Mouse (Mus musculus): Measurements from ENCODE around the gene Dcaf15. TPM values are rescaled to one million over a fixed set of nuclear protein-coding genes. Genes with fewer than 3 reads are reported as not detected.

Gene Dcaf15
- 6.8 and 8.7 TPM in 2 replicates for polyA plus RNA-seq (2015; fragmentation: Nextera tagmentation; extraction: Ambion mirVana)

DNA sequence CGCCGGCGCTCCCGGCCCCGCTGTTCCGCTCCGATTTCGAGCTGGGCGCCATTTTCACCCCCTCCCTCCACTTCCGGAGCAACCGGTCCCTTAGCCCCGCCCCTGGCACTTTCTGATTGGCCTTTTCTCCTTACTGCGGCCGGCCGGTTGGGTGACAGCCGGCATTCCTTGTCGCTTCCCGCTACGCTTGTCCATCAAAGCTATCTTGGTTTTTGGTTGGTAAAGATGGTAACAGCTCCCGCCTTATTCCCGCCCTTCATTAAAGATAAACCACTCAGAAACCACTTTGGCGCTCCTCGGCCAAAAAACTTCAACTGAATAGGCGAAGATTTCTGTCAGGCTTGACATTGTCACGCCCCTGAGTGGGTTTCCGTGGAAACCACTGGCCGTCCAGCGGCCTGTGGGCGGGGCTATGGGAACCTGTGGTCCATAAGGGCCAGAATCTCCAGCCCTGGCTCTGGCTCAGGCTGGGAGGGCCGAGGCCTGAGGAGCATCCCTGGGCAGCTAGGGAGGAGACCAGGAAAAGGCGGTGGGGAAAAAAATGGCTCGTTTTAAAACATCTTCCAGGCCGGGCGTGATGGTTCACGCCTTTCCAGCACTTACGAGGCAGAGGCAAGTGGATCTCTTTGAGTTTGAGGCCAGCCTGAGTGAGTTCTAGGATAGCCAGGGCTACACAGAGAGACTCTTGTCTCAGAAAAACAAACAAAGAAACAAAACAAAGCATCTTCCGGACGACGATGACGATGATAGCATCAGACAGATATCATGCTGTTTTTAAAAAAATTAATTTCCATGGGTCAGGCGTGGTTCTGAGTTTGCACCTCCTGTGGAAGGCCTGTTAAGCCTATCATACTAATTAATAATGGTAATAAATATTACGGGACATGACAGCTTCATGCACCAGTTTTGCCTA lies at the start of gene Dcaf15:
Gene Dcaf15, minus strand, starts transcription at position 72 of the 913 bp plus-strand sequence.
- H3K4me3 ChIP-seq, result peak within 1 kb of the TSS; percentile 70
- no peaks in the 10 kb centered on the region for H3K27me3 ChIP-seq
- 7% methylated on average over 42 of the region's 42 CpGs for WGBS
- peak within 1 kb of the TSS; percentile 91 for H3K27ac ChIP-seq
- peak within 1 kb of the TSS; percentile 66 for H3K9ac ChIP-seq
- no peaks in the 10 kb centered on the region for H3K9me3 ChIP-seq
- peaks cover 22% of the 10 kb centered on the region for H3K36me3 ChIP-seq
- ATAC-seq (ENCODE audit: insufficient number of reproducible peaks, low FRiP score, low TSS enrichment, low read depth), result peak; percentile 97
- peak within 1 kb of the TSS; percentile 72 for H3K4me2 ChIP-seq
- H3K4me1 ChIP-seq, result peaks cover 22% of the 10 kb centered on the region

GRCm38 (mm10) chr8:84149181-84149580 lies 44.6 kb upstream of the Dcaf15 start:
- H3K4me3 ChIP-seq, result no peak overlapping the region
- 45% methylated on average over 3 of the region's 3 CpGs for WGBS
- peaks cover 26% of the 10 kb centered on the region for H3K4me1 ChIP-seq
- H3K27ac ChIP-seq, result no peak overlapping the region
- H3K9ac ChIP-seq, result no peak overlapping the region
- no peaks in the 10 kb centered on the region for H3K27me3 ChIP-seq
- no peak for ATAC-seq (ENCODE audit: insufficient number of reproducible peaks, low FRiP score, low TSS enrichment, low read depth)
- H3K36me3 ChIP-seq, result peaks cover 8% of the 10 kb centered on the region
- H3K4me2 ChIP-seq, result no peak overlapping the region
- no peaks in the 10 kb centered on the region for H3K9me3 ChIP-seq

GRCm38 (mm10) chr8:84148531-84148850 lies 43.9 kb upstream of the Dcaf15 start:
- ATAC-seq (ENCODE audit: insufficient number of reproducible peaks, low FRiP score, low TSS enrichment, low read depth), result no peak; the same call in 1 of the 2 replicates
- Histone ChIP-seq H3K27ac (0 out of 2 replicates have a peak overlapping the region, but pooled peaks have one; percentile 22), H3K36me3 (peaks cover 15% of the 10 kb centered on the region), H3K4me3 (peak overlapping the region; percentile 77; the same call in 1 of the 2 replicates), H3K4me1 (peaks cover 26% of the 10 kb centered on the region), H3K4me2 (peak overlapping the region; percentile 91), H3K9me3 (no peaks in the 10 kb centered on the region), H3K27me3 (no peaks in the 10 kb centered on the region), H3K9ac (no peak overlapping the region)
- 89% methylated on average over 5 of the region's 5 CpGs for WGBS

- ATAC-seq (ENCODE audit: insufficient number of reproducible peaks, low FRiP score, low TSS enrichment, low read depth), result peak; percentile 89
- Histone ChIP-seq H3K9ac (peak within 1 kb of the TSS; percentile 85), H3K9me3 (no peaks in the 10 kb centered on the region), H3K27ac (peak within 1 kb of the TSS; percentile 81), H3K4me1 (peaks cover 26% of the 10 kb centered on the region), H3K4me2 (peak within 1 kb of the TSS; percentile 91), H3K27me3 (no peaks in the 10 kb centered on the region), H3K4me3 (peak within 1 kb of the TSS; percentile 77), H3K36me3 (peaks cover 21% of the 10 kb centered on the region)
- 15% methylated on average over 49 of the region's 49 CpGs for WGBS
These were observed 43.4 kb upstream of the Dcaf15 start, which contains the start of the genes Cc2d1a and 4930432K21Rik for GRCm38 (mm10) chr8:84147769-84148530. Gene Cc2d1a, minus strand, starts transcription at chr8:84147936. Gene 4930432K21Rik, plus strand, starts transcription at chr8:84148025.

DNA sequence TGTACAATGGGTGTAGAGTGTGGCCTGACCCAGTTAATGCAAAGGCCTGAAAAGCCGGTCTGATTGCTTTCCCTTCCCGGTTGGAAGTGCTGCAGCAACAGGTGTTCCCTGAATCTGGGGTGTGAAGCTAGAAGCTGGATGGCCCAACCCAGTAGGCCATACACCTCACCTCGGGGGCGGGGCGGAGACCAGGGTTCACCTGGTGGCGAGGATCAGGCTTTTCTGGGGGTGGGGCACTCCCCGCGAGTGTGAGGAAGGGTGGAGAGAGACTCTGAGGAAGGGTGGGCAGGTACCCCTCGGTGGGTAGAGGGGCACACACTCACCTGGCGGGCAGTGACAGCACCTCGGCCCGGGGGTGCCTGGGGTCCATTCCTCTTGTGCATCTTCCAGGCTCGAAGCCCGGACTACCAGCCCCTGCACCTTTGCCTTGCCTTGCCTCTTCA lies 42.8 kb upstream of the Dcaf15 start:
- Histone ChIP-seq H3K4me2 (peak overlapping the region; percentile 91), H3K27ac (peak overlapping the region; percentile 81), H3K9me3 (no peaks in the 10 kb centered on the region), H3K4me3 (peak overlapping the region; percentile 77), H3K27me3 (no peaks in the 10 kb centered on the region), H3K4me1 (peaks cover 26% of the 10 kb centered on the region), H3K36me3 (peaks cover 27% of the 10 kb centered on the region), H3K9ac (peak overlapping the region; percentile 85)
- peak; percentile 37; the same call in 1 of the 2 replicates for ATAC-seq (ENCODE audit: insufficient number of reproducible peaks, low FRiP score, low TSS enrichment, low read depth)
- WGBS, result 9% methylated on average over 14 of the region's 14 CpGs

GRCm38 (mm10) chr8:84144636-84145245 lies 40.2 kb upstream of the Dcaf15 start:
- no peak overlapping the region for H3K9ac ChIP-seq
- no peak overlapping the region for H3K4me3 ChIP-seq
- H3K27ac ChIP-seq, result no peak overlapping the region
- H3K4me1 ChIP-seq, result peaks cover 26% of the 10 kb centered on the region
- H3K9me3 ChIP-seq, result no peaks in the 10 kb centered on the region
- 88% methylated on average over 8 of the region's 8 CpGs for WGBS
- peaks cover 50% of the 10 kb centered on the region for H3K36me3 ChIP-seq
- no peak overlapping the region for H3K4me2 ChIP-seq
- no peak for ATAC-seq (ENCODE audit: insufficient number of reproducible peaks, low FRiP score, low TSS enrichment, low read depth)
- no peaks in the 10 kb centered on the region for H3K27me3 ChIP-seq

DNA sequence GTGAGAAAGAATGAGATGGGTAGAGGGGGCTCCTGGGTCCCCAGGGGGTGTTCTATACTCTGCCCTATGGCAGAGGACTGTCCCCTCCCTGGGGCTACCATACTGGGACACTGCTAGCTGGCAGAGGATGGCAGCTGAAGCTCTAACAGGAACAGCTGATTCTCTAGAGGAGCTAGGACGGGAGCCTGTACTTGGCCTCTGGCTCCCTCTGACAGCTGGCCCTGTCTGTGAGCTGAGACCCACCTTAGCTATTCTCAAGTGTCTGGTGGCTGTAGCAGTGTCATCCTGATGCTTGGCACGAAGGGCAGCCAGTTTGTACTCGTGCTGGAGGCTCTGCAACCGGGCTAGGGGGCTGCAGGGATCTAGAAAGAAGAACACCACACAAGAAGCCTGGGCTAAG lies 36.3 kb upstream of the Dcaf15 start:
- Histone ChIP-seq H3K36me3 (peaks cover 89% of the 10 kb centered on the region), H3K4me2 (no peak overlapping the region), H3K4me3 (no peak overlapping the region), H3K27ac (no peak overlapping the region), H3K4me1 (0 out of 2 replicates have a peak, but pooled peaks cover 3% of the 10 kb centered on the region), H3K9ac (no peak overlapping the region), H3K27me3 (no peaks in the 10 kb centered on the region), H3K9me3 (no peaks in the 10 kb centered on the region)
- WGBS, result 77% methylated on average over 4 of the region's 4 CpGs
- ATAC-seq (ENCODE audit: insufficient number of reproducible peaks, low FRiP score, low TSS enrichment, low read depth), result no peak

GRCm38 (mm10) chr8:84137848-84138247 lies 33.3 kb upstream of the Dcaf15 start:
- Histone ChIP-seq H3K9ac (no peak overlapping the region), H3K27me3 (no peaks in the 10 kb centered on the region), H3K27ac (no peak overlapping the region), H3K4me3 (no peak overlapping the region), H3K36me3 (peaks cover 98% of the 10 kb centered on the region), H3K4me2 (no peak overlapping the region), H3K9me3 (no peaks in the 10 kb centered on the region), H3K4me1 (no peaks in the 10 kb centered on the region)
- no peak for ATAC-seq (ENCODE audit: insufficient number of reproducible peaks, low FRiP score, low TSS enrichment, low read depth)
- 92% methylated on average over 3 of the region's 3 CpGs for WGBS

- Histone ChIP-seq H3K4me2 (no peak overlapping the region), H3K9ac (no peak overlapping the region), H3K4me1 (peaks cover 12% of the 10 kb centered on the region), H3K9me3 (no peaks in the 10 kb centered on the region), H3K27me3 (no peaks in the 10 kb centered on the region), H3K4me3 (no peak overlapping the region), H3K36me3 (peaks cover 58% of the 10 kb centered on the region), H3K27ac (no peak overlapping the region)
- 81% methylated on average over 8 of the region's 8 CpGs for WGBS
- ATAC-seq (ENCODE audit: insufficient number of reproducible peaks, low FRiP score, low TSS enrichment, low read depth), result no peak
These were observed 27.7 kb upstream of the Dcaf15 start for GRCm38 (mm10) chr8:84132225-84132624.

DNA sequence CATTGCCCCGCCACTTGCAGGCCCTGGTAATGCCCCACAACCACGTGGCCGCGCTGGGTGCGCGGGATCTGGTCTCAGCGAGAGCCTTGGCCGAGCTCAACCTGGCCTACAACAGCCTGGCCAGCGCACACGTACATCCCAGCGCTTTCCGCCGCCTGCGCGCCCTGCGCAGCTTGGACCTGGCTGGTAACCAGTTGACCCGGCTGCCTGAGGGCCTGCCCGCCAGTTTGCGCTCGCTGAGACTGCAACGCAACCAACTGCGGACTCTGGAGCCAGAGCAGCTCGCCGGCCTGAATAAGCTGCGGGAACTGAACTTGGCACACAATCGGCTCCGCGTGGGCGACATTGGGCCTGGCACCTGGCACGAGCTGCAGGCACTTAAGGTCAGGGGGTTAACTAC lies 26.2 kb upstream of the Dcaf15 start:
- H3K27me3 ChIP-seq, result no peaks in the 10 kb centered on the region
- no peak overlapping the region for H3K9ac ChIP-seq
- H3K4me1 ChIP-seq, result peaks cover 14% of the 10 kb centered on the region
- WGBS, result 41% methylated on average over 30 of the region's 30 CpGs
- no peak overlapping the region for H3K4me2 ChIP-seq
- H3K9me3 ChIP-seq, result no peaks in the 10 kb centered on the region
- ATAC-seq (ENCODE audit: insufficient number of reproducible peaks, low FRiP score, low TSS enrichment, low read depth), result no peak
- no peak overlapping the region for H3K27ac ChIP-seq
- peaks cover 43% of the 10 kb centered on the region for H3K36me3 ChIP-seq
- H3K4me3 ChIP-seq, result no peak overlapping the region

DNA sequence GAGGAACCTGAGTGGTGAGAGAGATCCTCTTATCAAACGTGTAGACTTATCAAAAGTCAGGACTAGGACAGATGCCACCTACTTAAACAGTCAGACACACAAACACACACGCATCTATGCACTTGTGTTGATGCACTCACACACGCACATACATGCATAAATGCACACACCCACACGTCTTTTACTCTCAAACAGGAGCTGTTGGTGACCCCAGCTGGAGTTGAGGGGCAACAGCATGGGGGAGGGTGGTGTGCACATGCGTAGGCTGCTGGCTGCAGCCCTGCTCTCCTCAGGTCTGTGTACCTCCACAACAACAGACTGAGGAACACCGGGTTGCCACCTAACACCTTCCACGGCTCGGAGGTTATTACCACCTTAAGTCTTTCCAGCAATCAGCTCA lies 23.7 kb upstream of the Dcaf15 start:
- H3K9me3 ChIP-seq, result no peaks in the 10 kb centered on the region
- no peak for ATAC-seq (ENCODE audit: insufficient number of reproducible peaks, low FRiP score, low TSS enrichment, low read depth)
- H3K27ac ChIP-seq, result no peak overlapping the region
- peaks cover 18% of the 10 kb centered on the region for H3K36me3 ChIP-seq
- WGBS, result 51% methylated on average over 8 of the region's 8 CpGs
- H3K27me3 ChIP-seq, result no peaks in the 10 kb centered on the region
- H3K4me3 ChIP-seq, result no peak overlapping the region
- H3K4me1 ChIP-seq, result peaks cover 14% of the 10 kb centered on the region
- no peak overlapping the region for H3K9ac ChIP-seq
- no peak overlapping the region for H3K4me2 ChIP-seq

Measured in limb, embryonic 15.5 days (tissue).